Mouse (Mus musculus) heart, adult 18-20 months (tissue): ENCODE results near the gene Arhgef19. TPM values are rescaled to one million over a fixed set of nuclear protein-coding genes. Genes with fewer than 3 reads are reported as not detected.

ENCODE experiments used
- DNase-seq, 2 experiments: peaks; one replicate each; pipeline ENCODE4 v3.0.0; 2021 to 2022; ENCODE audit warnings: mixed read lengths in 1 of 2
- total RNA-seq, 2 experiments: library from RNA; stranded (reverse); gene quantifications; 2 replicates each; pipeline ENCODE4 v1.2.3; 2021

Gene Arhgef19
- total RNA-seq, 2 experiments from 2014 or later, result 28.3 to 31.3 TPM

DNA sequence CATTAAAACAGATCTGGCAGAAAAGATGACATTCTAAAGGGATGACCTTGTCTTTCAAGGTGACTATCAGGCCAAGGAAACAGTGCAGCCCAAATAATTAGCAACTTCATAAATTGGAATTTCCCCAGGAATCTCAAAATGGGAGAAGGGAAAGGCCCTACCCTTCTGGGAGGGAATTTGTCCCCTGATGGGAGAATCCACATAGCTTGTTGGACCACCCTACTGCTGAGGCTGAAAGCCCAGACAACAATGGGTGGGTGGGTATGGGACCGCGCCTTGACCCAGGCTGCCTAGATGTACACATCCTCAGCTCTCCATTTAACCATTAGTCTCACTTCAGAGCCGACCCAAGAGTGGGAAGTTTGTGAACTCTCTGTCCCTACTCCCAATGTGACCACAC is 45.2 kb downstream of the Arhgef19 start:
- DNase-seq, result no peak

- DNase-seq, result no peak
These were observed 45.8 kb downstream of the Arhgef19 start for GRCm38 (mm10) chr4:141285128-141285527.

DNA sequence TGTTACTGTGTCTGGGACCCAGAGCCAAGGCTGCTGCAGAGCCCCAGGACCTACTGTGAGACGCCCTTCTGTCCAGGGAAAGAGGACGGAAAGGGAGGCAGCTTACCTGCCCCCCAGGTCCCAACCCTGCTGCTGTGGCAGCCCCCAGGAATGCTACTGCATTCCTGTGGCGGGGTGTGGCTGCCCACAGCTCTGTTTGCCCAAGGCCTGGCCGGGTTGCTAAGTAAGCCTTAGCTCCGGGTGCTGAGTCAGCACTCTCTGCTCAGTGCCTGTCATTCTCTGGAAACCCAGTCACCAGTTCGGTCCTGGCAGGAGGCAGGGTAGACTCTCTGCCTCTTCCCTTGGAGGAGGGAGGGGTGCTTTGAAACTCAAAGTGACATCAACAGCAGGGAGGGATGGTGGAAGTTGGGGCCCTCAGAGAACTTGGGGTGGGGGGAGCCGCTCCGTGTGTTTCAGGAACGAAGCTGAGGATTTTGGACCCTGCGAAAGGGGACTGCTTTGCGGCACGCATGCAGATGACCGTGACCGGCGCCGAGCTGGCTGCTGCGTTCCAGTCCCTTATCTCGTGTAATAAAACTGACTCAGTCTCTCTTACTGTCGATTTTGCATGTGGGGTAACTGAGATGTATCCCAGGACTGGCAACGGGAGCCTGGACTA is 47.7 kb downstream of the Arhgef19 start:
- DNase-seq, result peak in 1 of 2 experiments; percentile 23

DNA sequence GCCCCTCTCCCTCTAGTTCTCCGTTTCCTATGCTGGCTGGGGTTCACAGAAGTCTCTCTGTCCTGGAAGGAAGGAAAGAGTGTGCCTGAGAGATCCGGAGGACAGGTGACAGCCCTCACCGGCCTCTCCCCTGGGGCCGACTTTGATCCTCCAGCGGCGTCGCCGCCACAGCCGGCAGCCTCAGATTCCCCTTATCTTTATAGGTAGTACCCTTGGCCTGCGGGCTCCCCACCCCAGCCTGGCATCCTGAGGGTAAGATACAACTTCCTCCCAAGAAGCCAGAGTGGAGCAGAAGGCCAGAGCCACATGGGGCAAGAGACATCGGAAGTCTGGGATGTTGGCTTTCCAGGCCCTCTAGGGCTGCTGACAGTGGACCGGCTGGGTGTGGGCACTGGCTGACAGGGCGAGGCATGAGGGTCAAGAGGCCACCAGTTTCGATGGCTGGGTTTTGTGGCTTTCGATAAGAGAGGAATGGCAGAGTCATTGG is 48.3 kb downstream of the Arhgef19 start:
- DNase-seq, result no peak

DNA sequence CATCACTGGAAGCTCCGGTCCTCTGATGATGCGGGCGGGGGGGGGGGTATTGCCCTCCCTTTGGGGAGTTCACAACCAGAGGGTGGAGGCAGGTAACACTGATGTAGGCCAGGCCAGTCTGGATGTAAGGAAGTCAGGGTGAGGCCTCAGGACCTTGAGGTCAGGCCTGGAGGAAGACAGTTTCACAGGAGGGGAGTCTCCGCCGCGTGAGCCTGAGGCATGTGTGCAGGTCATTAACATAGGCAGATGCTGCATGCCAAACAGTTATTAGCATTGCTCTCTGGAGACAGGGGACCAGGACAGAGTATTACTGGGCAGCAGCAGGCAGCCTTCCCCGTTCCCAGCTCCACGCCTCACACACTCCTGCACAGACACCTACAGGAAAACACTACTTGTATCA is 48.9 kb downstream of the Arhgef19 start:
- DNase-seq, result no peak

DNA sequence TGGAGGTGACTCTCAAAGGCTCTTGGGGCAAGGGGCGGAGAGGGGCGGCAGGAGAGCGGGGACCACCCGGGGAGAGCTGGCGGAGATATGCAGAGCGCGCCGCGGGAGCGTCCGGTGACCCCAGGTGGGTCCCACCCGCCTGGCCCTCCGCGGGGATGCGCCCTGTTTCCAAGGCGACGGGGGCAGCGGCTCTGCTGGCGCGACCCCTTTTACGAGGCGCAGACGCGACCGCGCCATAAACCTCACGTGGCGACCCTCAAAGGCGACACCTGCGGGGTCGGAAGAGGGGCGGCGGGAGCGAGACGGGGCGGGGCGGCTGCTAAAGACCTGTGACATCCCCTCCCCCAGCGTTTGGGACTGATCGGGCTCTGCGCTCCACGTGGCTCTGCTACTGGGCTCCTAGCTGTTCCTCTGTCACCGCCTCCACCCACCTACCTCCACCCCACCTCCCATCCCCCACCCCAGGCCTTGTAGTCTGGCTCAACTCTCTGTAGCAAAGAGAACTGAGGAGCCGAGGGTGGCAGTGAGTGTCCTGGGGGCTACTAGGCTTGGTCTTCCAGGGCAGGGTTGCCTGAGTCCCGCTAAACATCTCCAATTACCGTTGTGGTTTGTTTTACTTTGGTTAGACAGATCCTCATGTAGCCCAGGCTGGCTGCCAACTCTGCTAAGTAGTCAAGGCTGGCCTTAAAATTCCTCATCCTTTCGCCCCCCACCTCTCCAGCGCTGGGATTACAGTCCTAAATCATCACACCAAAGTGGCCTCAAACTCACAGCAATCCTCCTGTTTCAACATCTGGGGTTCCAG is 52.5 kb downstream of the Arhgef19 start:
- DNase-seq, result no peak

- DNase-seq, result no peak
These were observed 56.5 kb downstream of the Arhgef19 start for GRCm38 (mm10) chr4:141295774-141296186.

DNA sequence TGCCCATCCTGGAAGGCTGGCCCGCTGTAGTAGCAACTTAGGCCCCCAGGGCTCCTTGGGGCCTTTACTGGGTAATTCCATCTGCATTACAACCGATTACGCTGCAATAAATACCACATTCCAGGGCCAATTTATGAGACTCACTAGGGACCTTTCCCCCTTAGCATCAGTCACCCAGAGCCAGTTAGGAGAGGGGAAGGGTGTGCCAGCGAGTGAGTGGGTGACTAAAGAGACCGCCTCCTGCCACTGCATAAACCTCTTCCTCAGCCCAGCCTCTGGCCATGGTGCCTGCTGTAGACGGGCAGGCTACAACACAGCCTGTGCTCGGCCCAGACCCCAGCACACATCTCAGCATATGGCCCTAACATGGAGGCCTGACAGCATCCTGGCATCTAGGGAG is 58.6 kb downstream of the Arhgef19 start:
- no peak for DNase-seq

- peak in 1 of 2 experiments; percentile 18 for DNase-seq
These were observed 60.1 kb downstream of the Arhgef19 start for GRCm38 (mm10) chr4:141299356-141299755.

DNA sequence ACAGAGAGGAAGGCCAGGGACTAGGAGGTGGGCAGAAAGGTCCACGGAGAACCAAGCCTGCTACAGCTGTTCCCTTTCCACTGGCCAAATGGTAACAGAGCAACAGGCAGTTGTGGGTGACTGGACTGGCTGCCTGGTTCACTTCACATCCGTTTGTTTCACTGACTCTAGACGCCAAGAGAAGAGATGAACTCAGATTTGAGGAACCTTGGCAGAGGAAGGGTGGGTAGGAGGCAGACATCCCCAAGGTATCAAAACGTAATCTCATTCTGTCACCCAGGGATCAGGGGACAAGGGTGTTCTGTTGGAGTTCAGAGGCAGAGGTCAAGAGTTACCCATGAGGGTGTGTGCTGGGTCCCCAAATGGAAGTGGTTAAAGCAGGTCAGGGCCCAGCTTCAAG is 60.9 kb downstream of the Arhgef19 start:
- no peak for DNase-seq

DNA sequence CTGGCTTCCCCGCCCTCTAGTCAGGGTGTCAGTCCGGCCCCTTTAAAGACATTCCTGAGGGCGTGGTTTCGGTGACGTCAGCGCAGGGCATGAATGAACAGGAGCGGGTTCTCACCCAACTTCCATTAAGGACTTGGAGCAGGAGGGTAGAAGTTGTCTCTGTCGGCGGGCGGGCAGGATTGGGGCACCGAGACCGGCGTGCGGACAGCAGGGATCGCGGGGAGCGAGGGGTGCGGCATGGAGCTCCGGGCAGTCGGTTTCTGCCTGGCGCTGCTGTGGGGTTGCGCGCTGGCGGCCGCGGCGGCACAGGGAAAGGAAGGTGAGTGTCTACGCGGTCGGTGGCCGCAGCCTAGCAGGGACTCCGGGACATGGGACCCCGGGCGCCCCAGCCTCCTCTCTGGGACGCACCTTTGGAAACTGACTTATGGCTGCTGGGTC is 61.8 kb downstream of the Arhgef19 start, which contains the start of gene Epha2:
Epha2 (plus strand) TSS at position 125 of the 438 bp plus-strand sequence.
- peak; percentile 94 to 98 for DNase-seq

DNA sequence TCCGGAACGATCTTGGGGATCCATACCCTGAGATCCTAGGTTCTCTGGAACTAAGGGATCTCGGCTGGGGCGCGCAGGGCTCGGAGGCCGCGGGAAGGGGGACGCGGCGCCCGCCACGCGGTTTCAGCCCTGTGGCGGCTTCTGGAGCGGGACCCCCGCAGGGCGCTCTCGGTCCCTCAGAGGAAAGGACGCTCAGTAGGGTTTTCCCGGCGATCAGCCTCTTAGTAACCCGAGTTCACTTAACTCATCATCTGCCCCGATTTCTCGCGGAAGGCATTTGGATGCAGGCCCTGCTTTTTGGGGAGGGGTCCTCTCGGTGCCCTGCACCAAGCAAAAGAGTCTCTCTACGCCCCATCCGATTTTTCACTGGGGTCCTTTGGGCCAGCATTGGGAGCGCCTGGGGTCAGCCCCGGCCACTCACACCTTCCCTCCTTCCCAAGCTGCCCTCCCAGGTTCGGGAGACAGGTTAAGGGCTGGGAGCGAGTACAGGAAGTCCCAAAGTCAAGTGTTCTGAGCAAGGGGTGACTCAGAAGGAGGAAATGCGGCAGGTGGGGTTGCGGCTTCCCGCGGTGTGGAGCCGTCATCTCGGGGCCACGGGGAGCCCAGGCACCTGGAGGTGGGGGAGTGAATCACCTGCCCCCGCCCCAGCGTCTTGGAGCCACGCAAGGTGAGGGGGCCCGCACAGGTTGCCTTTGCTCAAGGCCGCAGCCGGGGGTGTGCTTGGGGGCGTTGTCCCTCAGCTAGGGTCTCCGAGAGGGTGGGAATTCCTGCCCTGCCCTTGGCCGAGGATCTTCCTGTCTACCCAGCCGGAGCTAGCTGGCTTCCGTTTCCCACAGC is 62.5 kb downstream of the Arhgef19 start:
- DNase-seq, result peak in 1 of 2 experiments; percentile 38

DNA sequence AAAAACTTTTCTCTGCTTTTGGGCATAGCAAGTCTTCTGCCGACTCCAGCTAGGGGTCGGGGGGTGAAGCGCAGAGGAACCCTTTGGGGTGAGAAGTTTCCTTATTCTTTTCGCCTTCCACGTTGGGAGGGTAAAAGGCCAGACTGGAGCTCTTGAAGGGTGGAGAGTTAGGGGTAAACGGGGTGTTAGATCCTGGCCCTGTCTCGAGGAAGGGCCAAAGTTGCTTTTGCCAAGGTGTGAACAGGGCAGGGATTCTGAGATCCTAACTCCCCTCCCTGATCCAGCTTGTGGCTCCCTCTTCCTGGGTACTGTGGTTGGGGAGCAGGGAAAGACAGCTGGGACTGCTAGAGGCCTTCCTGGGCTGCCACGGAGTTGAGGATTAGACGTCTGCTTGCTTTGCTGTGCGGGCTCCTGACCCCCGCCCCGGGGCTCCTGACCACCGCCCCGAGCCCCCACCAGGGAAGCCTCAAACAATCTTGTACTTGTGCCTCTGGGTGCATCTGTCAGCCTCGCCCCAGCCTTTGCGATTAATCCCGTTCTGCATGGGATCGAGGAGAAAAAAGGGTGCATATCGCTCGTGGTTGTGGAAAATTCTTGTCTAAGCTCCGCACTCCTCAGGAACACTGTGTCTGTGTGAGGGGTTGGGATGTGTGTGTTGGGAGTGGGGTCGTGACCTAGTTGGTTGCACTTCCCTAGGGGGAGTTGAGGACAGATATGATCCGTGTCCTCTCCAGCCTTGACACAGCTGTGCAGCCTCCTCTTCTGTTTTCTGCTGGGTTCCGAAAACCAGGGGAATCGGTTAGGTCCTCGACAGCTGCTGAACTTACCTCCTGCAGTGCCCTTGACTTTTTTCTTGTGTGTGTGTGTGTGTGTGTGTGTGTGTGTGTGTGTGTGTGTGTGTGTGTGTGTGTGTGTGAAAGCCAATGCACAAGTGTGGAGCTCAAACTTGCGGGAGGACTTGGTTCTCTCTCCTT is 63.4 kb downstream of the Arhgef19 start:
- peak in 1 of 2 experiments; percentile 38 for DNase-seq

- DNase-seq, result no peak
These were observed 64.3 kb downstream of the Arhgef19 start for GRCm38 (mm10) chr4:141303402-141304222.

DNA sequence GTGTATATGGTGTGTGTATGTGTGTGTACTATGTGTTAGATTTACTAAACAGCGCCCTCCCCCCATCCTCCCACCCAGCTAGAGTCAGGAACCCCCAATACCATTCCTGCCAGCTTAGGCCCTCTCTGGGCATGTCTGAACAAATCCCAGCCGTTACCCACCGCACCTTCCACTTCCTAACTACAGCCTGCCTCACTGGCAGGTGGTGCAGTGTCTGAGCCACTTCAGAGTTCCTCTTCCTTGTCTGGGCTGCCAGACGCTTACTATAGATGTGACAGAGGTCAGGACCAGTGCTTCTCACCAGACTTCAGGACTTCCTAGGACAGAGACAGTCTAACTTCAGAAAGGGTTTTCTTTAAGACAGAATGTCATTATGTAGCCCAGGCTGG is 64.9 kb downstream of the Arhgef19 start:
- no peak for DNase-seq

DNA sequence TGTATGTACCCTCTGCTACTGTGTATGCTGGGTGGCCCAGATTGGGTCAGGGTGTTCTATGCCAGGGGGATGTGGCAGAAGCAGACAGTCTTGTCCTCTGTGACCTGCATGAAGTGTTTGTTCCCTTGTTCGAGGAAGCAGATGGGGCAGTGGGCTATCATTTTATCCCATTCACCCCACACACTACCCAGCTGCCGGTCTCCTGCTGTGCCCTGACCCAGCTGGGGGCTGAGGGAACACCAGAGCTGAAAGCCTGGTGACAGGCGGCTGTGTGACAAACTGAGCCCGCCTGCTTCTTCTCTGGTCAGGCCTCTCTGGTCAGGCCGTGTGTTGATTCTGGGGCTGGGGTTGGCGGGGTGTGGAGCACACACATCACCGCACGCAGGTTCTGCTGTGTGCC is 66.8 kb downstream of the Arhgef19 start:
- no peak for DNase-seq
